19 mouse cellular contexts compared by ENCODE assay signal in the genomic region with DNA sequence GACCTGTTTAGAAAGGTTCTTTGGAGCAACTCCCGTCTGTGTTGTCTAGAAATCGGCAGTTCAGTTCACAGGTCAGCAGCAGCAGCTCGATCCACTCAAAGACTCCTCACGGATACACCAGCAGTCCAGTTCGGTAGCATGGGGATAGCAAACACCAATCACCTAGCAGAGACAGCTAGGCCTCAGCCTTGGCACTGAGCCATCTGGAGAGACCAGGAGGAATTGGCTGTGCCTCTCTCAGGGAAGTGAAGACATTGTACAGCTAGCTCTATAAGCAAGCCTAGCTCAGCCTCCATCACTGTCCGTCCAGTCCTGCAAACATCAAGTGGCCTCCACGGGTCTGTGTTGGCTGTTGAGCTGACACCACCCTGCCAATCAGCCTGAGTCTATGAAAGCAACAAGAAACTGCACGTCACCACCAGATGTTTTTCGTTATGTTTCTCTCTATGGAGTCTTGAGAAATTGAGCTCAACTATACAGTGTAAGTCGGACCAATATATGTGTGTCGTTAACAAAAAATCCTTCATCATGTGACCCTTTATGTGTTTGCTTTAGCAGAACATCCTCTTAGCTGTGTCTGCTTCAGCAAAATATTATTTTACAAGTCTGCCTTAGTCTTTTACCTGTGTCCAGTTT.
DNase-seq lines count a peak whose midpoint lies in the region; ATAC-seq and TF ChIP-seq lines count a peak whose summit lies in the region.
"Had no signal": no experiment of that assay in that cellular context is flagged by ENCODE, and none has a peak within 500 bp of the region (broad histone marks: within the 10 kb centered on the region; RNA-seq: fewer than 3 reads in every experiment).

No protein-coding gene starts in this region.

- H3K36me3 ChIP-seq in kidney, embryonic 14.5 days (ENCODE audit: control insufficient read depth, insufficient read depth, low read length), result no peaks in the 10 kb centered on the region
- H3K36me3 ChIP-seq in embryonic facial prominence, embryonic 13.5 days, result no peaks in the 10 kb centered on the region
- no peaks in the 10 kb centered on the region for H3K36me3 ChIP-seq in limb, embryonic 14.5 days (ENCODE audit: control insufficient read depth, insufficient read depth, low read length)
- H3K36me3 ChIP-seq: forebrain, embryonic 15.5 days; G1E; heart, embryonic 15.5 days; hindbrain, embryonic 12.5 days; kidney, embryonic 15.5 days; midbrain, embryonic 13.5 days had no signal

- H3K4me2 ChIP-seq in kidney, embryonic 14.5 days (replicated peaks; ENCODE audit: low read depth, low read length), result no peak overlapping the region
- no peak overlapping the region for H3K4me2 ChIP-seq in embryonic facial prominence, embryonic 13.5 days
- H3K4me2 ChIP-seq in limb, embryonic 14.5 days (replicated peaks; ENCODE audit: low read depth, low read length, severe bottlenecking), result no peak overlapping the region
- H3K4me2 ChIP-seq: forebrain, embryonic 15.5 days; heart, embryonic 15.5 days; hindbrain, embryonic 12.5 days; kidney, embryonic 15.5 days; liver, embryonic 11.5 days; midbrain, embryonic 13.5 days had no signal

- no peaks in the 10 kb centered on the region for H3K4me1 ChIP-seq in kidney, embryonic 14.5 days (ENCODE audit: control insufficient read depth, insufficient read depth, low read length)
- H3K4me1 ChIP-seq in embryonic facial prominence, embryonic 13.5 days, result peaks cover 6% of the 10 kb centered on the region; the same call in 1 of the 2 replicates
- H3K4me1 ChIP-seq in limb, embryonic 14.5 days (ENCODE audit: control insufficient read depth, insufficient read depth, low read length), result no peaks in the 10 kb centered on the region
- H3K4me1 ChIP-seq: forebrain, embryonic 15.5 days; heart, embryonic 15.5 days; hindbrain, embryonic 12.5 days; kidney, embryonic 15.5 days; midbrain, embryonic 13.5 days had no signal

- DNase-seq in kidney, postnatal 10 days, result peak; percentile 11
- peak; percentile 7 for DNase-seq in lung, postnatal 10 days
- no peak for DNase-seq in lung, adult 18-20 months
- DNase-seq in limb, embryonic 14.5 days (ENCODE audit: low spot score), result peak; percentile 68
- DNase-seq in heart, postnatal 4 days, result no peak
- no peak for DNase-seq in left cerebral cortex, postnatal 36 days (ENCODE audit: low spot score in 2 of 2)
- DNase-seq: heart, adult 2 months had no signal

- intact Hi-C loops in left cerebral cortex, postnatal 36 days (cut with DNase I), result no loop called here

- TF ChIP-seq POLR2A in limb, embryonic 14.5 days (IDR thresholded peaks at IDR 0.05; ENCODE audit: borderline replicate concordance, extremely low read depth, insufficient read depth, insufficient read length), result no peak

- H3K9me3 ChIP-seq in kidney, embryonic 14.5 days (ENCODE audit: control insufficient read depth, low read length), result no peaks in the 10 kb centered on the region
- peaks cover 4% of the 10 kb centered on the region; the same call in 1 of the 2 replicates for H3K9me3 ChIP-seq in embryonic facial prominence, embryonic 13.5 days
- no peaks in the 10 kb centered on the region for H3K9me3 ChIP-seq in limb, embryonic 14.5 days (ENCODE audit: control insufficient read depth, low read length)
- H3K9me3 ChIP-seq: forebrain, embryonic 15.5 days; G1E; heart, embryonic 15.5 days; hindbrain, embryonic 12.5 days; kidney, embryonic 15.5 days; midbrain, embryonic 13.5 days had no signal

- no peak overlapping the region for H3K9ac ChIP-seq in kidney, embryonic 14.5 days (ENCODE audit: low read depth, low read length)
- no peak overlapping the region for H3K9ac ChIP-seq in embryonic facial prominence, embryonic 13.5 days
- H3K9ac ChIP-seq in limb, embryonic 14.5 days (ENCODE audit: low read depth, low read length, severe bottlenecking), result no peak overlapping the region
- H3K9ac ChIP-seq: forebrain, embryonic 15.5 days; heart, embryonic 15.5 days; hindbrain, embryonic 12.5 days; kidney, embryonic 15.5 days; midbrain, embryonic 13.5 days had no signal

- WGBS in kidney, embryonic 14.5 days, result 70% methylated on average over 11 of the region's 11 CpGs
- 52% methylated on average over 11 of the region's 11 CpGs for WGBS in embryonic facial prominence, embryonic 13.5 days
- 52% methylated on average over 11 of the region's 11 CpGs for WGBS in limb, embryonic 14.5 days

- no peak overlapping the region for H3K27ac ChIP-seq in kidney, embryonic 14.5 days (ENCODE audit: low read depth, low read length)
- H3K27ac ChIP-seq in embryonic facial prominence, embryonic 13.5 days, result peak overlapping the region; percentile 33; the same call in 1 of the 2 replicates
- no peak overlapping the region for H3K27ac ChIP-seq in limb, embryonic 14.5 days (replicated peaks; ENCODE audit: low read depth, low read length)
- H3K27ac ChIP-seq: forebrain, embryonic 15.5 days; heart, adult 2 months; heart, embryonic 15.5 days; hindbrain, embryonic 12.5 days; kidney, embryonic 15.5 days; layer of hippocampus, adult 2 months; macrophage; midbrain, embryonic 13.5 days had no signal

- no peak for ATAC-seq in kidney, embryonic 14.5 days (ENCODE audit: low FRiP score, low TSS enrichment)
- ATAC-seq in embryonic facial prominence, embryonic 13.5 days (ENCODE audit: insufficient number of reproducible peaks, insufficient read depth, low FRiP score, low TSS enrichment, low read depth), result no peak
- peak; percentile 57; the same call in 1 of the 2 replicates for ATAC-seq in limb, embryonic 14.5 days (ENCODE audit: low FRiP score, low read depth)
- ATAC-seq: CD4-positive, CD25-positive, alpha-beta regulatory T cell, adult 4 months; forebrain, embryonic 15.5 days; midbrain, embryonic 13.5 days had no signal

- H3K27me3 ChIP-seq in kidney, embryonic 14.5 days (ENCODE audit: control insufficient read depth, insufficient read depth, low read length), result no peaks in the 10 kb centered on the region
- no peaks in the 10 kb centered on the region for H3K27me3 ChIP-seq in embryonic facial prominence, embryonic 13.5 days
- H3K27me3 ChIP-seq in limb, embryonic 14.5 days (ENCODE audit: control insufficient read depth, insufficient read depth, low read length), result no peaks in the 10 kb centered on the region
- H3K27me3 ChIP-seq: forebrain, embryonic 15.5 days; heart, embryonic 15.5 days; hindbrain, embryonic 12.5 days; kidney, embryonic 15.5 days; midbrain, embryonic 13.5 days had no signal

- H3K4me3 ChIP-seq in kidney, embryonic 14.5 days (ENCODE audit: low read length), result no peak overlapping the region
- H3K4me3 ChIP-seq in embryonic facial prominence, embryonic 13.5 days, result no peak overlapping the region
- no peak overlapping the region for H3K4me3 ChIP-seq in limb, embryonic 14.5 days (replicated peaks; ENCODE audit: low read length)
- H3K4me3 ChIP-seq: forebrain, embryonic 15.5 days; heart, adult 2 months; heart, embryonic 15.5 days; hindbrain, embryonic 12.5 days; kidney, embryonic 15.5 days; layer of hippocampus, adult 2 months; midbrain, embryonic 13.5 days had no signal

Comparison
In these comparisons a context has a peak if more than half of its experiments do, and no peak if none do; other contexts are left out.
1. DNase-seq: peak in kidney, postnatal 10 days (single experiment), lung, postnatal 10 days (single experiment) and limb, embryonic 14.5 days (single experiment); none in lung, adult 18-20 months (0 of 2), heart, postnatal 4 days (single experiment) and left cerebral cortex, postnatal 36 days (0 of 2).